Mouse (Mus musculus): ENCODE data around the gene 1700067K01Rik. TPM values are rescaled to one million over a fixed set of nuclear protein-coding genes. Genes with fewer than 3 reads are reported as not detected.
"Not testable (repeated sequence)": the region's sequence is repeated elsewhere in the genome, so short reads cannot be mapped to it uniquely, and the experiment has no call there.

Gene 1700067K01Rik
- polyA plus RNA-seq, 1 experiment from 2014 or later, result 0.89 TPM

DNA sequence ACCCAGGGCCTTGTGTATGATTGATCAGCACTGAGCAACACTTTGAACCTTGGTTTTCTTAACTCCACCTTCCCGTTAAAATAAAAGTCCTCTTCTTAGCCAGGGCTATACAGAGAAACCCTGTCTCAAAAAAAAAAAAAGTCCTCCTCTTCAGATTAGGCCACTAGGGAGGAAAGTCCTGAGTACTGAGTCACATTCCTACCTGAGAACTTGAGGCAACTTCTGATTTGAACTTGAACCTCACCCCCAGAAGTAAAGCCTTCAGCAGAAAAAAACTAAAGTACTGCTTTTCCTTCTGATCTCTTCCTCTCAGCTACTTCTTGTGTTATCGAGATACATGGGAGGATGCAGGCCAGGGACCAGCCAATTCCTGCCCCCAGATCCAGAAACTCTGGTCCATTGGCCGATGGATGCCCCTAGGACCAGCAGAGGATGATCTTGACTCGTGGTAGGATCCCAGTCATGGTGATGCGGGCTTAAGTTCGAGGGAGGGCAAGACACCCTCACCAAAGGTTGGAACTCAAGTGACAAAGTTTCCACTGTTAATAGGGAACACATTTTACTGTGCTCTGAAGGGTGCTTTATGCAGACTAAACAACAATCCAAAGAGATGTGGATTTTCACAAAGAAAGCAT, 2.4 kb downstream of the 1700067K01Rik start:
- Histone ChIP-seq H3K9me3 (no peaks in the 10 kb centered on the region), H3K27me3 (peaks cover 43% of the 10 kb centered on the region), H3K36me3 (peaks cover 19% of the 10 kb centered on the region), H3K4me2 (replicated peaks) (peak overlapping the region; percentile 88), H3K4me3 (replicated peaks) (peak overlapping the region; percentile 61), H3K4me1 (replicated peaks) (peaks cover 36% of the 10 kb centered on the region), H3K27ac (no peak overlapping the region), H3K9ac (replicated peaks) (peak overlapping the region; percentile 75; the same call in 1 of the 2 replicates)
- ATAC-seq, result no peak
- 81% methylated on average over 6 of the region's 6 CpGs for WGBS

DNA sequence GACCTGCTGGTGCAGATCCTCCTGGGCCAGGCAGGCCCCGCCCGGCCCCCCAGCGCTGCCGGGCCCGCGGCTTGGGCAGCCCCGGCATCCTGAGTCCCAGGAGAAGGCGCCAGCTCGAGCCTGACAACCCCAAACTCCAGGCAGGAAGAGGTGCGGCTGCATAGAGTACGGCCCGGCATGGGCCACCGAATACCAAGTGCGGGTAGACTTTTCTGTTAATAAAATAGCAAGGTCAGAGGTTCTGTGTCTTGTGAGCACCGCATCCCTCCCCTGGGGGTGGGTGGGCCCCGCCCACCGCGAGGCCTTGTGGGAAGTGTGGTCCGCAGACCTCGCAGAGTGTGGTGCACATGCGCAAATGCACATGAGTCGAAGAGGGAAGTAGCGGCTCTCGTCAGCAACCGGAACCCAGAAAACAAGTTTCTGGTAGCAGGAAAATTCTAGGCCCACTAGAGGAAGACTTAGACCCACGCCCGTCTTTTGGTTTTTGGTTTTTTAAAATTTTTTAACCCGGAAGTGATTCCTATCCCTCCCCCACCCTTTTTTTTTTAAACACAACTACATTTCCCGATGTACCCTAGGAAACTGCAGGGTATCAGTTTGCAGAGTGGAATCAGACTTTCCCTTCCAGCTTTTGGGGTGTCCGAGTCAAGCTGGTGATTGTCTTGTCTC, 3.4 kb downstream of the 1700067K01Rik start:
- H3K36me3 ChIP-seq, result peaks cover 14% of the 10 kb centered on the region

DNA sequence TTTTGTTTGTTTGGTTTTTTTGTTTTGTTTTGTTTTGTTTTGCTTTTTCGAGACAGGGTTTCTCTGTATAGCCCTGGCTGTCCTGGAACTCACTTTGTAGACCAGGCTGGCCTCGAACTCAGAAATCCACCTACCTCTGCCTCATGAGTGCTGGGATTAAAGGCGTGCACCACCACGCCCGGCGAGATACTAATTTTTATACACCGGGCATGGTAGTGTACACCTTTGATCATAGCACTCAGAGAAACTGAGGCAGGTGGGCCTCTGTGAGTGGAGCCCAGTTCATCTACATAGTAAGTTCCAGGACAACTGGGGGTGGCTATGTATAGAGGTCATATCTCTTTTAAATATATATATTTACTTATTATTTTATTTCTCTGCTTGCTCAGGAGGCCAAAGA, 4.2 kb downstream of the 1700067K01Rik start:
- H3K27ac ChIP-seq; H3K4me3 ChIP-seq (replicated peaks); ATAC-seq; H3K9me3 ChIP-seq; H3K9ac ChIP-seq (replicated peaks); H3K36me3 ChIP-seq; H3K4me2 ChIP-seq (replicated peaks): not testable (repeated sequence)
- Histone ChIP-seq H3K27me3 (peaks cover 34% of the 10 kb centered on the region), H3K4me1 (replicated peaks) (peaks cover 25% of the 10 kb centered on the region)
- WGBS, result 93% methylated on average over 7 of the region's 7 CpGs

More for the DNA sequence above, 3.4 kb downstream of the 1700067K01Rik start:
- Histone ChIP-seq H3K27ac (peak overlapping the region; percentile 60), H3K4me3 (replicated peaks) (peak overlapping the region; percentile 61), H3K4me1 (replicated peaks) (peaks cover 26% of the 10 kb centered on the region), H3K4me2 (replicated peaks) (peak overlapping the region; percentile 88), H3K27me3 (peaks cover 36% of the 10 kb centered on the region), H3K9me3 (no peaks in the 10 kb centered on the region), H3K9ac (replicated peaks) (peak overlapping the region; percentile 75)
- peak; percentile 75 for ATAC-seq
- 1% methylated on average over 30 of the region's 30 CpGs for WGBS

GRCm38 (mm10) chr8:84008362-84008761, 7.1 kb downstream of the 1700067K01Rik start:
- H3K4me3 ChIP-seq (replicated peaks), result no peak overlapping the region
- H3K4me1 ChIP-seq (replicated peaks), result peaks cover 39% of the 10 kb centered on the region
- H3K9me3 ChIP-seq, result no peaks in the 10 kb centered on the region
- no peak overlapping the region for H3K4me2 ChIP-seq (replicated peaks)
- WGBS, result 32% methylated on average over 7 of the region's 7 CpGs
- H3K9ac ChIP-seq (replicated peaks), result no peak overlapping the region
- no peak for ATAC-seq
- H3K27ac ChIP-seq, result no peak overlapping the region
- H3K27me3 ChIP-seq, result peaks cover 35% of the 10 kb centered on the region
- H3K36me3 ChIP-seq, result no peaks in the 10 kb centered on the region

DNA sequence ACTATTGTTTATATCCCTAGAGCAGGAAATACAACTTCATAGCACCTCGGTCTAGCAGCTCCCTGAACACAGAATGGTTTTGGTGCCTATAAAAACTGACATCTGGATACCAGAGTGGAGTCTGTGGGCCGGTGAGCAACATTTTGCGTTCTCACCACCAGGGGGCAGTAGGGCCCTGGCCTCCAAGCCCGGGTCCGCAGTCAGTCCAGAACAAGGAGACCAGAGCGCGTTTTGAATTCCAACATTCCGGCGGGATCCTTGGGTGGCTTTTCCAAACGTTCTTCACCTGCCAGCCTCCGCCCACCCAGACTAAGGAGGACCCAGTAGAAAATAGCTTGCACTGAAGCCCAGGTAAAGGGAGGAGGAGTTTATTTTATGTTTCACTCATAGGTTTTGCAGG, 8.6 kb downstream of the 1700067K01Rik start:
- Histone ChIP-seq H3K9me3 (no peaks in the 10 kb centered on the region), H3K4me2 (replicated peaks) (no peak overlapping the region), H3K36me3 (no peaks in the 10 kb centered on the region), H3K4me1 (replicated peaks) (peaks cover 31% of the 10 kb centered on the region), H3K27me3 (peaks cover 45% of the 10 kb centered on the region), H3K9ac (replicated peaks) (no peak overlapping the region), H3K27ac (no peak overlapping the region), H3K4me3 (replicated peaks) (no peak overlapping the region)
- peak; percentile 32 for ATAC-seq
- WGBS, result 1% methylated on average over 11 of the region's 11 CpGs

DNA sequence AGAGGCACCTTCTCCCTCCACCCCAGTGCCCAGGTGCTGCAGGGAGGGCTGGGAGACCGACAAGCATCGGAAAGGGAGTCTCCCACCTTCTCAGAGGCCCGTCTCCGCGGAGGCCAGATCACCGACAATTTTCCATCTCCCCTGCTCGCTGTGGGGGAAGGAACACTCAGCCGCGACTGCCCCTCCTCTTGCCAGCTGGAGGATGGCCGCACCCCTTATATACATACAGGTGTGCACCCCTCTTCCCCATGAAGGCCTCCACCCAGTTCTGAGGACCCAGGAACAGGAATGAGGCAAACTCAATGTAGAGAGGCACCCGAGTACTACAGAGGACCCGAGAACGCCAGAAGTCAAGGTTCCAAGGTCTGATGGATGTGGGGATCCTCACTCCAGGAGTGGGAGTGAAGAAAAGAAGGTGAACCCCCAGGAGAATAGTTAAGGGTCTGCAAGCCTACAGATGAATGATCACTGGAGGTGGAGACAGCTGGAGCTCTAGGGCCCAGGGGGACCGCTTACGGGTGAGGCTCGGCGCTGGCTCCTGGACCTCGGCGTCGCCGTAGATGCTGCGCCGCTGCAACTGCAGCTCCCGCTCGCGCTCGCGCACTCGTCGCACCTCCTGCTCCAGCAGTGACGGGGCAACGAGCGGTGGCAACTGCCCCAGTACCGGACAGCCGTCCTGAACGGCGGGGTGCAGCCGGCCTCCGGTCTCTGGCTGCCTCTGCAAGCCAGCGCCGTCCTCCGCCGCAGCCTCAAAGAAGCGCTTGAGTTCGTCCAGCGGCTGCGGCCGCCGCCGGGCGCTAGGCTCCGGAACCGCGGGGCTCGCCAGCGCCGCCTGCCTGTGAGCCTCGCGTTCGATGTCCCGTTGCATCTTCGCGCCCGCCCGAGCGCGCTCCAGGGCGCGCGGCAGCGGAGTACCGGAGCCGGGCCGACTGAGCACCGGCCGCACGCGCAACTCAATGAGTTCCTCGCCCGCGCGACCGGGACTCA, 9.6 kb downstream of the 1700067K01Rik start:
- H3K36me3 ChIP-seq, result no peaks in the 10 kb centered on the region
- peak overlapping the region; percentile 96 for H3K4me2 ChIP-seq (replicated peaks)
- peak overlapping the region; percentile 51 for H3K4me3 ChIP-seq (replicated peaks)
- H3K27me3 ChIP-seq, result peaks cover 49% of the 10 kb centered on the region
- peak; percentile 60 for ATAC-seq
- no peak overlapping the region for H3K27ac ChIP-seq
- peak overlapping the region; percentile 57 for H3K9ac ChIP-seq (replicated peaks)
- 2% methylated on average over 81 of the region's 83 CpGs for WGBS
- H3K4me1 ChIP-seq (replicated peaks), result peaks cover 27% of the 10 kb centered on the region
- H3K9me3 ChIP-seq, result no peaks in the 10 kb centered on the region

DNA sequence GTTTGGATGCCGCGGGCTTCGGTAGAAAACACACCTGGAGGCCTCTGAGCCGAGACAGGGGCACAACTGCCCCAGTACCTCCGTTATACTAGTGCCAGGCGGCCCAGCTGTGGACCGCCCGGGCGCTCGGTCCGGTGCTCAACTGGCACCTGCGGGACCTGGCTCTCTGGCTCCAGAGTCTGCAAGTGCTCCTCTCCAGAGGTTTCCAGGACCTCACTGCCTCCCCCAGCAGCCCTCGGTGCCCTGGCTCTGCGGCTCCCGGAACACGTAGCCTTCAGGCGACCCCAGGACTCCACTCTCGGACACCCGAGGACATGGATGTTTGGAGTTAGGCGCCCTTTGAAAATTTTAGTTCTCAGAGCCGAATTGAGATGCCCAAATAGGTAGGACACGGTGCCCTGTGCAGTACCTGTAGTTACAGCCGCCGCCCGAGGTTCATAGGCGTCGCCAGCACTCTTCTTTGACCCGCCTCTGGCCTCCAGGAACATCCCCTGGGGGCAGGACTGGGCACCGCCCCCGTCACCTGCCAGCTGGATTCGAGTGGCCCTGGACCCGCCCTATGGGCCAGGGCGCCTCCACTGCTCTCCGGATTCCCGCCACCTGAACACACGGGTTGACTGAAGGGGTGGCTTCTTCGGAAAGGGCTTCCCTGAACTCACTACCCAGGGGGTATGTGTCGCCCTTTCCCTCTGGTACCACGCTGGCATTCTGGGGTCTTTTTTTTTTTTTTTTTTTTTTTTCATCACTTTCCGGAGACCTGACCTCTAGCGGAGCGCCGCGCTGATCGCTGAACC, 10.6 kb downstream of the 1700067K01Rik start, which contains the start of gene 2210011C24Rik:
Gene 2210011C24Rik (minus strand): TSS at position 467 of the 794 bp plus-strand sequence.
- peak; percentile 52 for ATAC-seq
- H3K4me3 ChIP-seq (replicated peaks), result peak within 1 kb of the TSS; percentile 51
- no peak within 1 kb of the TSS for H3K27ac ChIP-seq
- H3K4me2 ChIP-seq (replicated peaks), result peak within 1 kb of the TSS; percentile 96
- H3K4me1 ChIP-seq (replicated peaks), result peaks cover 27% of the 10 kb centered on the region
- no peaks in the 10 kb centered on the region for H3K9me3 ChIP-seq
- H3K9ac ChIP-seq (replicated peaks), result peak within 1 kb of the TSS; percentile 57
- H3K36me3 ChIP-seq, result no peaks in the 10 kb centered on the region
- WGBS, result 1% methylated on average over 44 of the region's 45 CpGs
- H3K27me3 ChIP-seq, result peaks cover 49% of the 10 kb centered on the region

DNA sequence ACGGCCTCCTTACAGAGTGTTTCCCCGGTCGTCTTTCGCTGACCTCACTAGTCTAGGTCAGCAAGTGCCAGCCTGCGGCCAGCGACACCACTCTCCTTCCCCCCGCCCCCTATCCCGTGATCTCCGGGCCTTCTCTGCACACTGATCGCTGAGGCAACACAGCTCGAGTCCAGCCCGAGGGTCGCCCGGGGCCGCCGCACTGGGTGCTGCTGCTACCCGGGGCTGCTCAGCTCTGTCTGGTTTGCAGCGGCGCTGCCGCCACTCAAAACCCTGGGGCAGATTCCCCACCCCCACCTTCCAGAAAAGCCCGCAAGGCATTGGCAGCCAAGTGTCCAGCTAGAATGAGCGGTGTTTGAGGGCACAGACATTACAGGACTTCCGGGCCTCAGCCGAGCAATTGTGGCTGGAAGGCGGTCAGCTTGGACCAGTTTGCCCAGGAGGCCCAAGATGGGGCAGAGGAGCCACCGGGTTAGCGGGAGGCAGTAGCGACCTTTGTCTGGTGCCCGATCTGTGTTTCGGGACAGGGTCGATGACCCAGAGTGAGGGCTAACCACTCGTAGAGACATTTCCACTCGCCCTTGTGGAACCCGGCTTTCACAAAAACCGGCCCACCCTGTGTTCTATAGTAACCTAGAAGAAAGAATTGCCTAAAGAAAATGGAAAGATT, 11.3 kb downstream of the 1700067K01Rik start:
- WGBS, result 3% methylated on average over 35 of the region's 35 CpGs
- peaks cover 49% of the 10 kb centered on the region for H3K27me3 ChIP-seq
- H3K4me1 ChIP-seq (replicated peaks), result peaks cover 27% of the 10 kb centered on the region
- no peaks in the 10 kb centered on the region for H3K36me3 ChIP-seq
- H3K4me3 ChIP-seq (replicated peaks), result peak overlapping the region; percentile 51
- H3K9me3 ChIP-seq, result no peaks in the 10 kb centered on the region
- H3K9ac ChIP-seq (replicated peaks), result no peak overlapping the region
- peak overlapping the region; percentile 96 for H3K4me2 ChIP-seq (replicated peaks)
- H3K27ac ChIP-seq, result no peak overlapping the region
- ATAC-seq, result peak; percentile 21; the same call in 1 of the 2 replicates

DNA sequence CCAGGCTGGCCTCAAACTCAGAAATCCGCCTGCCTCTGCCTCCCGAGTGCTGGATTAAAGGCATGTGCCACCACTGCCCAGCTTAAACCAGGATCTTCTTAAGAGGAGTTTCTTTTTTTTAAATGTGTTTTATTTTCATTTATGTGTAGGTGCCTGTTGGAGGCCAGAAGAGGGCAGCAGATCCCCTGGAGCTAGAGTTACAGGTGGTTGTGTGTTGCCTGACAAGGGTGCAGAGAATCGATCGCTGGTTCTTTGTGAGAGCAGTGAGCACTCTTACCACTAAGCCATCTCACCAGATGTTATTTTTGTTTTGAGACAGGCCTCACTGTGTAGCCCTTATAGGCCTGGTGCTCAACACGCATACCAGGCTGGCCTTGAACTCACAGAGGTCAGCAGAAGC, 14.5 kb downstream of the 1700067K01Rik start:
- Histone ChIP-seq H3K36me3 (no peaks in the 10 kb centered on the region), H3K4me1 (replicated peaks) (peaks cover 21% of the 10 kb centered on the region), H3K4me2 (replicated peaks) (no peak overlapping the region), H3K9me3 (no peaks in the 10 kb centered on the region), H3K27me3 (peaks cover 45% of the 10 kb centered on the region), H3K4me3 (replicated peaks) (no peak overlapping the region), H3K9ac (replicated peaks) (no peak overlapping the region), H3K27ac (no peak overlapping the region)
- 96% methylated on average over 5 of the region's 5 CpGs for whole genome bisulfite sequencing
- ATAC-seq, result no peak

GRCm38 (mm10) chr8:84019738-84020137, 18.4 kb downstream of the 1700067K01Rik start:
- Histone ChIP-seq H3K36me3 (no peaks in the 10 kb centered on the region), H3K9ac (replicated peaks) (no peak overlapping the region), H3K27ac (no peak overlapping the region), H3K9me3 (no peaks in the 10 kb centered on the region), H3K27me3 (peaks cover 34% of the 10 kb centered on the region), H3K4me2 (replicated peaks) (no peak overlapping the region), H3K4me1 (replicated peaks) (0 out of 2 replicates have a peak, but pooled peaks cover 6% of the 10 kb centered on the region), H3K4me3 (replicated peaks) (no peak overlapping the region)
- no peak for ATAC-seq
- WGBS, result 88% methylated on average over 9 of the region's 9 CpGs

- WGBS, result 5% methylated on average over 17 of the region's 18 CpGs
- H3K4me1 ChIP-seq (replicated peaks), result peaks cover 13% of the 10 kb centered on the region
- peaks cover 39% of the 10 kb centered on the region for H3K27me3 ChIP-seq
Measured at GRCm38 (mm10) chr8:84021096-84021495, 19.8 kb downstream of the 1700067K01Rik start, which contains the start of gene Palm3. Gene Palm3, plus strand, starts transcription at chr8:84021471.

More at GRCm38 (mm10) chr8:84021096-84021495, 19.8 kb downstream of the 1700067K01Rik start, which contains the start of gene Palm3:
- Histone ChIP-seq H3K27ac (no peak within 1 kb of the TSS), H3K4me3 (replicated peaks) (no peak within 1 kb of the TSS), H3K4me2 (replicated peaks) (no peak within 1 kb of the TSS), H3K9ac (replicated peaks) (no peak within 1 kb of the TSS), H3K36me3 (no peaks in the 10 kb centered on the region), H3K9me3 (no peaks in the 10 kb centered on the region)
- ATAC-seq, result no peak

All from midbrain, embryonic 13.5 days (tissue).